Mouse (Mus musculus) cerebellum, postnatal 36 days (tissue): ENCODE measurements at regions not wholly inside any gene's neighbourhood (a gene's known extent, or its start where the extent isn't known, plus 50 kb on each side); places are given as distances from the start of the nearest gene placed in this dataset.

Experiments
- DNase-seq, 2 experiments: peaks; one replicate each; pipeline ENCODE4 v3.0.0; 2021 to 2022; ENCODE audit warnings: mixed read lengths in 2 of 2

GRCm38 (mm10) chr2:148503143-148503854 is 59.9 kb upstream of the Cd93 start:
- DNase-seq = no peak

GRCm38 (mm10) chr2:148502321-148502720 is 59.0 kb upstream of the Cd93 start:
- DNase-seq = no peak

GRCm38 (mm10) chr2:148500235-148500936 is 57.0 kb upstream of the Cd93 start:
- no peak for DNase-seq

- DNase-seq = no peak
These were observed 54.3 kb upstream of the Cd93 start for GRCm38 (mm10) chr2:148497452-148498302.

GRCm38 (mm10) chr2:148496151-148497040 is 53.0 kb upstream of the Cd93 start:
- no peak for DNase-seq

- DNase-seq = no peak
These were observed 52.1 kb upstream of the Cd93 start for GRCm38 (mm10) chr2:148495485-148495884.

GRCm38 (mm10) chr2:148493281-148493680 is 49.9 kb upstream of the Cd93 start:
- no peak for DNase-seq
